Mouse (Mus musculus) 416B (cell line): ENCODE measurements around the gene Cdc7.

Source experiments
- DNase-seq: peaks from one replicate; pipeline ENCODE4 v3.0.0; 2011; ENCODE audit warnings: low read depth

Gene Cdc7

DNA sequence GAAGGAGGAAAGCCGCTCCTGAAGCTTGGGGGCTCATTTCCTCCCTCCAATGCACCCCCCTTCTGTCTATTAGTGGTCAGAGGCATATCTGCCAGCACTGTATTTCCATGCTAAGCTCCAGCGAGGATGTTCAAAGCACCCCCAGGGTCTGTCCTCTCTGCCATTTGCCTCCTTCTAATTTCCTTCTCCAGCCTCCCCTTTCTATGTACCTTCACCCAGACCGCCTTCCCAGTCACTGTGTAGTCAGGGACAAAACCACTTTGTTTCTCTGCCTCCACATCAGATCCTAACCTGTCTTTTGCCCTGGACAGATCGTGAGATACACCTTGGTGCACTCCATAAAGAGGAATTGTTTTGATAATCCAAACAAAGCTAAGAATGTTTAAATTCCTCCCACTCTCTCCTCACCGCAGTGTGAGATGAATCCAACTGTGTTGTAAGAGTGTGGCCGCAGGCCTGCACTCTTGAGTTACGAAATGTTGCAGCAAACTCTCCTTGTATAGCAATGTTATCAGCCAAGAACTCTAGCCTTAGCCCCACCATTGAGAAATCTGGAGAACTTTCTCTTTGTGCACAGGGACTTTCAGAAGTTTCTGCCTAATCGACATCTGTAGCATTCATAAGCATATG, 27.3 kb downstream of the Cdc7 start:
- DNase-seq: peak; percentile 64

DNA sequence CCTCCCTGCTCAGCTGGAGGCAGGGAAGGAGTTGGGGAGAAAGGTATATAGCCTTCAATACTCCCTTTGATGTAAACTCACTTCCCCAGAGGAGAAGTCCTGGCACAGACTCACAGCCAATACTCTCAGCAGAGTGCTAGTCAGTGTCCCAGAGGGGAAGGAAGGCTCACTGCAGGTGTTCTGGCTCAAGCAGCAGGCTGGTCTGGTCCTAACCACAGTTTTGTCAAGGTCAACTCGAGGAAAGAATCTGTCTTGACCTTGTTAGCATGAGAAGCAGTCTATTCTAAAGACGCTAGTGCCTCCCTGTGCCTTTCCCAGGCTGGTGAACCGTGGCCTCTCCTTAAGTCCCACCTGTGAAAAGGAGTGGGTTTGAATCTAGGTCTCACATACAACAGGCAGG, 30.6 kb downstream of the Cdc7 start:
- DNase-seq: peak; percentile 21

DNA sequence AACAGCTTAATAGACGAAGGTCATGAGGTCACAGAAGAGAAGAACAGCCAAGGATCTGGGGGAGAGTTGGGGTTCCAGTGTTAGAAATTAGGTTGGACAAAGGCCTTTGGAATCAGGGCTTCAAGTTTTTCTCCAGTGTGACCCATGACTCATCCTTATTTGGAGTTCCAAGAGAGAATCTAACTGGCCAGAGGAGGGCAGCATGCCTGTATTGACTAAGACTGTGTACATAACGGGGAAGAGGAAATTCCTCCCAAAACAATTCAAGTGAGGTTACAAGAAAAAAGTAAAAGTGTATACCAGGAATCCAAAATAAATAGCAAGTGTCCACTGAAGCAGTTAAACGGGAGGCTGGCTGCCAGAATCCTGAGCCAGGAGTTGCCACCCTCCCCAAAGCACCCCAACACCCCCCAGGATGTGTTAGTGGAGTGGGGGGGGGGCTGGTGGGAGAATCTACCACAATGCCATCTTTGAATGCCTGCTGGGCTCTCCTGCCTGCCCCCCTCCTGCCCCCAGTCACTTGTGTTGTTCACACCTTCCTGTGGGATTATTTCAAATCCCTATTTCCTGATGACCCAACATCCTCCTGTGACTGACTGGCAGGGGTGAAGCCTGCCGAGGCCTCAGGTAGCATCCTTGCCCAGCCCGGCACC, 31.9 kb downstream of the Cdc7 start:
- DNase-seq: peak; percentile 80

DNA sequence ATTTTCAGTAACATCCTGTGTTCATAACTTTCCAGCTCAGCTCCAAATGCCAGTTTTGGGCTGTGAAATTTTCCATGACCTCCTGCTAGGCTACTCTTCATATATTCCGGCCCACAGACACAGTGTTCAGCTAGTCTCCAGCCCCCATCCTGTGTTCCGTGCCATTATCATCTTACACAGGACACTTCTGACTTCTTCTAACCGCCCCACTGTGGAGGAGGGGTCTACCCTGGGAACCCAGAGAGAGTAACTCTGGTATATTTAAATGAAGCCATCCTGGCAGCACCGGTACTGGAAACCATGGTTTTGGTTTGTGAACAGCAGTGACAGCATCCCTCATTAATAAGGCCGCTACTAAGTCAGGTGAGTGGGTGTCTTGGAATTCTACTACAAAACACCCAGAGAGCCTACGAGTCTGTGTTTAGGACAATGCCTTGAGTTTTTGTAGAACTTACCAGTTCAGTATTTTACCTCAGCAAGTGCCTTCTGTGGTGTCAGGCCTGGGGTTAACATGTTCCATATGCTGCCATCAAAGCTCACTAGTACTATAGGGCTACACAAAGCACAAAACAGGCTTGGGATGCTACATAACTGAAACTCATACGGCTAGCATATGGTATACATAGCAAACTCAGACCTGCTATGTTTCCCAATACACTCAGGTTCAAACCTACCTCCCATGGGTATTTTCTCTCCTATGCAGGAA, 32.6 kb downstream of the Cdc7 start:
- DNase-seq: no peak

DNA sequence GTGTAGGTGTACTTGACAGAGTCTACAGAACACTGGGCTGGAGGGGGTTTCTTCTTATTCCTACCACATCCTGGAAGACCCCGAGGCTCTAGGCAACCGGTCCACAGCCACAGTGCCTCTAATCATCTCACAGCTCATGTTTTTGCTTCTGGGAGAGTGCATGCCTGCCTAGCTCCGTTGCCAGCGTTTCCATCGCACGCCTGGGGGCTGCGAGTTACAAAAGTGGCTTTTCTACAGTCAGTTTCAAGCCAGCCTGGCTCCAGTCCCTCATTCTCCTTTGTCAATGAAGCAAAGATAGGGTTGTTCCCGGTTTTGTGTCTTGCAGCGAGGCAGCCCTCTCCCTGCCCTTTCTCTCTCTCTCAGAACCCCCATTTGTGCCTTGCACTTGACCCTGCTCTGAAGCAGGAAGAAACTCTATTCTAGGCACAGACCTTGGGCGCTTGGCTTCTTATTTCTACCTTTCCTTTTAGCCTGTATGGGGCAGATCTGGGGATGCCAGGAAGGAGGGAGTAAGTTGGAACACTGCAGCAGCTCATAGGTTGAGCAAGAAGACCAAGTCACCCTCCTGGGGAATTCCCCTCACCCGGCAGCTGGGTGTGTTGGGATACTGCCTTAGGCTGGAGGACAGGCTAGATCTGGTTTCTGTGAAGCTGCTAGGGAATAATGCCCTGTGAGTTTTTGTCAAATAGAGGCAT, 37.4 kb downstream of the Cdc7 start:
- DNase-seq: no peak

DNA sequence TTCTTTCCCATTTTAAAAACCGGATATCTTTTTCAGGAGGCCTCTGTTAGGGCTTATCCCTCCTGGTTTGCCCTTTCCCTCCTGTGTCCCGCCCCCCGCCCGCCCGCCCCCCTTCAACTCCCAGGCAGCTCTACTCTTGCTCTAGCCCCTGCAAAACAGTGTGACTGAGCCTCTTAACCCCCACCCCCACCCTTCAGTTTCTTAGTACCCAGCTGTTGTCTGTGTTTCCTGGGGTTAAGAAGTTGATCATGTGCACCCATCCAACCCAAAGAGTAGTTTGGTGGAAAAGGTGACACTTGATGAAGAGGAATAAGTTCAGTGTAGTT, 37.9 kb downstream of the Cdc7 start:
- DNase-seq: no peak

DNA sequence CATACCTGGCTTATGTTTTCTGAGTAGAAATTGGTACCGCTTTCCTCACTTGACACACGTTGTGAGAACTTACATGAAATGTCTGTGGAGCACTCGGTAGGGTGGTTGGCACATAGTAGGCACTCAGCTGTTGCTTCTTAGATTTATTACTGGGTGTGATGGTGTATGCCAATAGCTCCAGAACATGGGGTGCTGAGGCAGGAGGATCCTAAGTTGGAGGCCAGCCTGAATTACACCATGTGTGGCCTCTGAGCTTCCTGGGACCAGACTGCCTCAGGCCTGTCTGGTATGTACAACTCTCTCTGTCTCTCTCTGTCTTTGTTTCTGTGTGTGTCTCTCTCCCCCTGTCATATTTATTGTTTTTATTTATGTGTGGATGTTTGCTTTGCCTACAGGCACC, 45.6 kb downstream of the Cdc7 start:
- no peak for DNase-seq

DNA sequence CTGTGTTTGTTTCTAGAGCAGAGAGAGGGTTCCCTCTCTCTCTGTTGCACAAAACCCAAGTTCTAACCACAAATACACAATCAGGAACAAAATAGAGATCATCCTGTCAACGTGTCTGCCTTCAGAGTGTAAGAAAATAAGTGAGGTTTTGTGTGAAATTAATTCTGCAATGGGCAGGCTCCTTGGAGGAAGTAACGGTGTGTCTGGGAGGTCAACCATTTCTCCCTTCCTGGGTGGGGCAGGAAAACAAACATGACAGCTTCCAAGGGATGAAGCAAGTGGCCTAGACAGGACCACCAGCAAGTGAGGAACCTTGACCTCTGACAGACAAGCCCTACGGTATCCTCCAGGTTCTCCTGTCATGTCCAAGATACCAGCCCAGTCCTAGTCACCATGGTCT, 46.2 kb downstream of the Cdc7 start:
- DNase-seq: no peak

DNA sequence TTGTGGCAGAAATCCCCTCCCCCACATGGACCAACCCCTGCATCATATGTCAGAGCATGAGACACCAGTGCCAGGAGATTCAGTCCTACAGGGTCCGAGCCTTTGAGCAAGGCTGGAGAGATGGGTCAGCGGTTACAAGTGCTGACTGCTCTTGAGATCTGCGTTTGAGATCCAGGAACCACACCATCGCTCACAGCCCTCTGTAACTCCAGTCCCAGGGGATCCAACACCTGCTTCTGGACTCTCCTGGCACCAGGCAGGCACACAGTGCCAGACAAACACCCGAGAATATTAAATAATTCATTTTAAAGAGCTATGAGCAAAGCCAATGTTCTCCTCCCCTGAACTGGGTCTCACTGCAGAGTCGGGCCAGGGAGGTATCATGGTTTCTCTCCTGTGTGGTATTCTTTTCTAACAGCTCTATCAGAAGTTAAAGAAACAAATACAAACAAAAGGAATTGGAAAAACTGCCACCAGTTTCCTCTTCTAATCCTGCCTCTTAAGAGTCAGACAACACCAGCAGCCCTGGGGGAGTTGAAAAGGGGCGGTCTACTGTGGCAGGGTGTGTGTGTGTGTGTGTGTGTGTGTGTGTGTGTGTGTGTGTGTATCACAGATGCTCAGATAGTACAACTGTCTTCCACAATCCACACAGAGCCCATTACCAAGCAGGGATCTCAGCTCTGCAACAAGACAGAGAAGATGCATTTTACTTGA, 47.4 kb downstream of the Cdc7 start:
- no peak for DNase-seq

DNA sequence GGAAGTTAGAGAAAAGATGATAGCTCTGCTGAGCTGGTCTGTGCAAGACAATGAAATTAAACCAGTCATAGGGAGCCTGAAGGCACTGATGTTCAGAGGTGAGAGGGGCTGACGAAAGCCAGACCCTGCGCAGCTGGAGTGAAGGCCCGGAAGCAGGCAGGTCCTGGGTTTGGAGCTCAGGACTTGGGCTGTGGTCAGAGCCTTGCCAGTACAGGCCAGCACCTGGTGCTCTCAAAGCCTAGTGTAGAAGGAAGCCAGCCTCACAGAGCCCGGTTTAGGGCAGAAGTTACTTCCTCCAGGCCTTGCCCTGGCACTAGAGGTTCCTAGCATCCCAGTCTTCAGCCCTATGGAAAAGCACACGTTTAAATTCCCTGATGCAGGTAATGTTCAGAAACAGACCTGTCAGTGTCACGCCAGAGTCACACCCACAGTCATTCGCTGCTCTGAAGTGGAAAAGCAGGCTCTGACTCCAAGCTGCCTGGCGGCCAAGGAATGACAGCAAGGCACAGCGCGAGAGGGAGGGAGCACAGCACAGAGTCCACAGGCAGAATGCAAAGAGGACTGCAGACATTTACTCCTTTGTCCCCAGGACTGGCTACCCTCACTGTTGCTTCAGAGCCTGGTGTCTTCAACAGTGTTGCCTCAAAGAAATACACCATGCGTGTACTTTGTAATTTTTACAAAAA, 48.1 kb downstream of the Cdc7 start:
- DNase-seq: no peak

DNA sequence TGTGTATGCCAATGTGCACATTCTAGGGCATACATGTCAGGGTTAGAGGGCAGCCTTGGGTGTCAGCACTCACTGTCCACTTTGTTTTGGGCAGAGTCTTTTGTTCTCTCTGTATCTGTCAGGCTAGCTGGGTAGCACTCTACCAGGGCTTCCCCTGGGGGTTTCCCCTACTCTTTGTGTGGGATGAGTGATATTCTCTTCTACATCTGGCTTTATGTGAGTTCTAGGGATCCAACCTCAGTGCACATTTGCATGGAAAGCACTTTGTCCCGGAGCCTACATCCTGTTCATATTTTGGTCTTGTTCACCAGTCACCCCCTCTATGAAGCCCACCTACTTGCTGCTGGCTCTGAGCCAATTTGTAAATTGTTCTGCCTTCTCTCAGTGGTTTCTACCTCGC, 49.3 kb downstream of the Cdc7 start:
- DNase-seq: no peak

DNA sequence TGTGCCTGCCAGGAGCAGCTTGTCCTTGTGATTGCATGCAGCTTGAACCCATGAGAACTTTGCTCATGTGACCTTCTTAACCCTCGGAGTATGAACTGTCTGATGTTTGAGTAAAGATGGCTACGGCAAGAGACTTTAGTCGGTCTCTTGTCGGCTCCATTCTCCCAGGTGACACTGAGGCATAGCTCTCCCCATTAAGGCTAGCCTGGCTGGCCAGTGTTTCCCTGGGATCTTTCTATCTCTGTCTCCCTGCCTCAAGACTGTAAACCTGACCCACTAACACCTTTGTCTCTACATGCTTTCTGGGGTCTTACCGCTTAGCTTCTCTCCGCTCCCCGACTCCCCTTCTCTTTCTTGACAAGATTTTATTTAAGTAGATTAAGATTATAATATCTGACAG, 50.0 kb downstream of the Cdc7 start:
- no peak for DNase-seq

DNA sequence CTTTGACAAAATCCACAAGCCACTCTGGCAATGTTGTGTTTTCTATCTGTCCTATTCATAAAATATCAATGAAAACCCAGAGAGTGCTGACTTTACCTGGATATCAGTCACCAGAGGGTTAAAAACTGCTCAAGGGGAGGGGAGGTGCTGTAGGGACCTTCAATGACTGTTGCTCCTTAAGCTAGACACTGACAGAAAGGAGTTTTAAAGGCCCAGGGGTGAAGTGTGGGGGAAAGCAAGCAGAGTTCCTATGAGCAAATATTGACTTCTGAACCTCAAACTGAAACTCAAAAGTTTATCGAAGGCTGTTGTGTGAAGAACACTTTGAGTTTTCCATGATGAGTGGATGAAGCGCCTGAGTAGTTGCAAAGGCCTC, 50.9 kb downstream of the Cdc7 start:
- no peak for DNase-seq

DNA sequence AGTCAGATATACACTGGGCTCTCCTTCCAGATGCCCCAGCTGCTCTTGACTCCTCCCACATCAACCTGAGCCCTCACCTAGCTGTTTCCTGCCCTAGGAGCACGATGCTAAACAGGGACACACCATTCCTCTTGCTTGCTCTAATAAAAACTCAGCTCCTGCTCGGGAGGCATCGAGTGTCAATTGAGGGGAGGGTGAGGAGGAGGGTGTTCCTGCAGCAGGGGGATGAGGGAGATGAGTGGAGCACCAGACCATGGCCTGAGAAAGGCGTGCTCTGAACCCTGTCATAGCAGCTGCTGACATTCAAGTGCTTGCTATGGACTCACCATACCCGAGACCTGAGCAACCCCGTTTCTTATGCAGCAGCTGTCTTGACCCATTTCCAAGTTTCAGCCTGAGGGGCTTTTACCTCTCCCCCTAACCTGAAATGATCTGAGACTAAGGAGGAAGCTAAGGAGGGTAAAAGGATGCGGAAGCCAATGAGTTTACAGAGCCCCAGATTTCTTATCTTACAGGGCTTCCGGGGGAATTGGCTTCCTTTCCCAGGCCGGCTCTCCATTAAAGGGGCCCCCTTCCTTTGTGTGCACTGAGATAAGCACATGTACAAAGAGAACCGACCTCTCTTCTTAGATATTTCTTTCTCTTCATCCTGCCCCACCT, 51.4 kb downstream of the Cdc7 start:
- DNase-seq: peak; percentile 79

DNA sequence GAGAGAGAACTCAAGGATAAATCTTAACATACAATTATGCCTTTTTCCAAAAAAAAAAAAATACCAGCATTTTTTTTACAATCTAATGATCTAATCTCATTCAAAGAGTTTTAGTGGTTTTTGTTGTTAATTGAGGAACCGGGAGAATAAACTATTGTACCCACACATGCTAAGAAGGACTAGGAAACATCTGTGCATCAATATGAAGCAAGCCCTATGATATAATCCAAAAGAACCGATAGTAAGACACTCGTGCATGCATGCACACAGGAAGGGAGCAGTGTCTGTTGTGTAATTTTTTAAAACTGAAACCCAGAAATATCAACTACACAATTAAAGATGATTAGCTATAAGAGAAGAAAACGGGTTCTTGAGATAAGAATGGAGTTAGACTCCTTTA, 52.4 kb downstream of the Cdc7 start:
- DNase-seq: peak; percentile 71

DNA sequence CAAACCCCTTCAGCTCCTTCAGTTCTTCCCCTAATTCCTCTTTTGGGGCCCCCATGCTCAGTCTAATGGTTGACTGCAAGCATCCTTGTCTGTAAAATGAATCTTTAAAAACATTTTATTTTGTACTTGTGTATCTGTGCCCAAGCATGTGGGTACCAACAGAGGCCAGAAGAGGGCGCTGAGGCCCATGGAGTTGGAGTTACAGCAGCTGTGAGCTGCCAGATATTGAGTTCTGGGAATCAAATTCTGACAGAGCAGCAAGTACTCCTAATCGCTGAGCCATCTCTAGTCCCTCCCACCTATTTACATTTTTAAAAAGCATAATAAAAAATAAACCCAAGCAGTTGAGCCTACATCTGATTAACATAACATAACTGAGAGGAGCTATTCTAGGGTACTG, 53.4 kb downstream of the Cdc7 start:
- DNase-seq: peak; percentile 63

DNA sequence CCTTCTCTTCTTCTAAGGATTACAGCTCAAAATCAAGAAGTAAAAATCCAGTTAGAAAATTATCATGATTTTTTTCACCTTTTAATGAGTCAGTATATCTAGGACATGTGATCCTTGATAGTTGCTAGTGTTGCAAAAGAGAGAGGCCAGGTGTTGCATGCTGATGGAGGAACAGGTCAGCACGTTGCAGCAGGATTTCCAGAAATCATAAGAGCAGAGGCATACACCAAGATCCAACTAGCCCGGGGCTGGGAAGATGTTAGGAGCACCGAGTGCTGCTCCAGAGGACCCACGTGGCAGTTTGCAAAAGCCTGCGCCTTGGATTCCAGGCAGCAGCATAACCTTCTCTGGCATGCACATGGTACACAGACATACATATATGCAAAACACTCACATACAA, 54.9 kb downstream of the Cdc7 start:
- no peak for DNase-seq

DNA sequence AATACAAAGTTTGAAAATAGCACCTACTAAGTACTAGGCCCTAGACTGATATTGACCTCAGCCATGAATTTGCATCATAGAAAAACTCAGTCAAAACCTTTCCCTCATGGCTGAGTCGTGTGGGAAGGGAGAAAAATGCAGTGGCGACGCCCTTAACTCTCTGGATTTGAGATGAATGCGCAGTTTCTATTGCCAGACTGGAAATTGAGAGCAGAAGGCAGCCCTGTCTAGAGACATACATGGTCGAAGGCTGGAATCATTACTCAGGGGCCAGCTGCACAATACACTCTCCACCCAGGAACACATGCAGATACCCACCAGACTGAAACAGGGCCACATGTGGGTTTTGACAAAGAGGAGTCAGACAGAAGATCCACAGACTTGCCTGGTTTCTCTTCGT, 55.8 kb downstream of the Cdc7 start:
- no peak for DNase-seq

DNA sequence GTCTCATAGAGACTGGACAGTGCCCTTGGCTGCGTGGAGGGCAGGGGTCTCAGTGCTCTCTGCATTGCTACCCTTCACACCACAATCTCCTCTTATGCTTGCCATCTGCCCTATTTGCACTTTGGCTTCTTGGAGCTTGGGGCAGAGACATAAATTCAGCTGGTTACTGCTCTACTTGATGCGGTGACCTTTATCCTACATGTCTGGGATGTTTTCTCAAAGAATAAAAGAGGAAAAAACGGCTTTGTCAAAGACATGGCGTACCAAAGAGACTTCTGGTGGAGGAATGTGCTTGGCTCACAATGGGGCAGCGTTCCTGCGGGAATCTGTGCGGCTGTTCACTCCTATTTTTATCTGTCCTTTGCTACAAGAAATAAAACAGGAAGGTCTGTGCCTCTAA, 56.2 kb downstream of the Cdc7 start:
- DNase-seq: no peak

DNA sequence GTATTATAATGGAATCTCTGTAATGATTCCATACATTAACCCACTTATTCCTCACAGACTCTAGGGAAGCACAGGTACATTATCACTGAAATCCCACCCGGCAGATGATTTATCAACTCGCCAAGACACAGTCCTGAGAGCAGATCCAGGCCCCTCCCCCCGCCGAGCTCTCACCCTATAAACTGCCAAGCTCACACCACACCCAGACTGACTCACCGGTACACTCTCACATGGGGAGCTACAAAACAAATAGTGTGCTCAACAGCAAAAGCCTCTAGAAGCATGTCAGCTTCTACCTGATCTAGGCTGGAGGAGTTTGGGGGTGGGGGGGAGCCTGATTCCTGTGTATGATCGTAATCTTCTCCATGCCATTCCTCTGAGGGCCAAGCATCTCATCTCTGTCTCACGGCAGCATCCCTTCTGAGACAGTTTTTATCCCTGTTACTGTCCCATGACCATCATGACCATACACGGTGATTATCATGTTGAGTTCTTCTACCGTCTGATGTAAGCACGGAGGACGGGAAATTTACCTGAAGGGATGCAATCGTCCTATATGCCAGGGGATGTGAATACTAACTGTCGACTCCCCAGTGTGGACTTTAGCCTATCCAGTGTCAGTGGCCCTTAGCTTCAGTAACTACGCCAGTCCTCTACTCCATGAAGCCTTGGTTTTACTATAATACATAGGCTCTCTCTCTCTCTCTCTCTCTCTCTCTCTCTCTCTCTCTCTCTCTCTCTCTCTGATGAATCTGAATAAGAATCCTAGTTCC, 57.4 kb downstream of the Cdc7 start:
- peak; percentile 32 for DNase-seq

DNA sequence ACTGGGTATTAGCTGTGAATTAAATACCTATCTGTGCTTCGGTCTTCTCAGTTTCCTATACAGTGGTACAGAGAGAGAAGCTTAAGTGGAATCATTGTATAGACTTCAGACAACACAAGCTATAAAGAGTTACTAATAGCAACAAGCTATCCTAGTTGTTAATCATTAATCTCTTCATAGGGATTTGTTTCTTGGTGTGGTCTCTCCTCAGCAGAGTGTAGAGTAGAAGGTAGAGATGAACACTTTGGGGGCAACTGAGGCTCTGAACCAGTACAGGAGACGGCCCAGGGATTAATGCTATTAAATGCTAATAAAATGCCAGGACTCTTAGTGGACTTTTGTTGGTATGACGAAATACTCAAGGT, 57.9 kb downstream of the Cdc7 start:
- DNase-seq: no peak
